Mouse (Mus musculus): ENCODE results near the gene Oxct2b.
"Not testable (repeated sequence)": the region's sequence is repeated elsewhere in the genome, so short reads cannot be mapped to it uniquely, and the experiment has no call there.

Gene Oxct2b

DNA sequence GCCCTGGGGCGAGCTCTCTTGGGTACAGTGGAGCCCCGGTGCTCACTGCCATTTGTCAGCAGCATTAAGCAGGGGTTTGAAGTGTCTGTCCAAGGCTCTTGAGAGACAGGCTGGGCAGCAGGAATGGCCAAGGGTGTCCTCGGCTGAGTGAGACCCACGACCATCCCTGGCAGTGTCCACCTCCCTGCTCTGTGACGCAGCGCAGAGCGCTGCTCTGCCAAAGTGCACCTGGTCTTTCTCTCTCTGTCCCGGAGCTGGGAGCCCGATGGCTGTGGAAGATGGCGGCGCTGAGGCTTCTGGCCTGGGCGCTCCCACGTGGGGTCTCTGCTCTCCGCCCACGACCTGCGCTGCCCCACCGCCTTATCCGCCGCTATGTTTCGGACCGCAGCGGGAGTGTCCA lies at the start of gene Oxct2b:
Gene Oxct2b, plus strand, starts transcription at position 256 of the 400 bp plus-strand sequence.
- no peak for DNase-seq (ENCODE audit: low read depth, low spot score)

DNA sequence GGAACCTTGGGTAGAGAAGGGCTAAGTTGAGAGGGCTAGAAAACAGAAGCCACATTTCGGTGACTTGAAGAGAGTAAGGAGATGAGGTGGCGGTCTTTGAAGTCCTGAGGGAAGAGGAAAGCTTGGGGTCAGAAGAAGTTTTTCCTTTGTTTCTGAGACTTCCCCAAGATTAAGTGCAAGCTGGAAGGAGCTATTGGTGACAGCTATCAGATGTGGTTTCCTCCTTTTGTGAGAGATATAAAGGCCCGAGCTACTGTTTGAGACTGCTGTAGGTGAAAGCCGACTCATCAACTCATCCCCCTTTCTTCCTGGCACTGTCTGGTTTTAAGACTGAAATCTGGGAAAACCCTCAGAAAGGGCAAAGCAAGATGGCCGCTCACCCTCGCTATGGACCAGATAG lies 47.4 kb upstream of the Oxct2b start:
- no peak for DNase-seq (ENCODE audit: low read depth, low spot score)

DNA sequence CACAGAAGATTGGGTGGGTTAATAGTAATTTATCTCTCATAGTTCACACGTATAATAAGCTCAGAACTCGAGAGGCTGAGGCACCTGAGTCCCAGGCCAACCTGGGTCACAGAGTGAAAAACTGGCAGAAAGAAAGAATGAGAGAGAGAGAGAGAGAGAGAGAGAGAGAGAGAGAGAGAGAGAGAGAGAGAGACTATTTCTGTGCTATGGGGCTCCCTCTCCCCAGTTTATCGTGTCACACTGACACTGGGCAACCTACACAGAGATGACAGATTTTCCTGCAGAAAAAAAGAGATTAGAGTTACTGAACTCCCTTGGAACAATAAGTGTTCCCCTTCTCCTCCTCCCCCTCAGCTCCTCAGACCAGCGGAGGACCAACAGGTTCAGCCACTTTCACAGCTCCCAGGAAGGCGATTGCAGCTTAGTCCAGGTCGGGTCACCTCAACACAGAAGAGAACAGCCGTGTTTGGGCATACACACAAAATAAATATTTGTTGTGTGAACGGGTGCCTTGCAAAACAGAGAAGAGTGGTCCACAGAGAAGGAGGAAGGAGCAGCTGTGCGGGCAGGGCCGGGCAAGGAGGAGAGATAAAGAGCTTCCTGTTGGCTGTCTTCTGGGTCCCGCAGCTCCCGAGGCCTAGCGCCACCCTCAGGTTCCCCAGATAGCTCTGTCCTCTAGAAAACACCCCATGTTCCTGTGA lies 44.6 kb upstream of the Oxct2b start:
- peak; percentile 31 for DNase-seq (ENCODE audit: low read depth, low spot score)

DNA sequence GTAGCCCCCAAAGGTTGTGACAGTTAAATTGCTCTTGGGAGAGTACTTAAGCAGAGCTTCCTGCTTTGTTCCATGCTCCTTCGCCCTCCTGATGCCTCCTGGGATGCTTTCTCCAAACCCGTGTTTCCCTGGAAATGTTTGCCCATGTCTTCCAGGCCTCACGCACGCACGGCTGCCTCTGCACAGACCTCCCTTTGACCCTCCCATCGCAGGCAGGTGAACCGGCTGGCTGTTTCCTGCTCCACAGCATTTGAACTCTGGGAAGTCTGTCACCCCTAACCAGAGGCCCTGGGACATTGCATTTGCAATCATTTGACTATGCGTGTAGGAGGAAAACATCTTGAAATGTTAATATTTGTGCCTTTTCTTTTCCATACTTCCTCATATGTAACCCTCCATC lies 39.1 kb upstream of the Oxct2b start:
- DNase-seq (ENCODE audit: low read depth, low spot score), result no peak

DNA sequence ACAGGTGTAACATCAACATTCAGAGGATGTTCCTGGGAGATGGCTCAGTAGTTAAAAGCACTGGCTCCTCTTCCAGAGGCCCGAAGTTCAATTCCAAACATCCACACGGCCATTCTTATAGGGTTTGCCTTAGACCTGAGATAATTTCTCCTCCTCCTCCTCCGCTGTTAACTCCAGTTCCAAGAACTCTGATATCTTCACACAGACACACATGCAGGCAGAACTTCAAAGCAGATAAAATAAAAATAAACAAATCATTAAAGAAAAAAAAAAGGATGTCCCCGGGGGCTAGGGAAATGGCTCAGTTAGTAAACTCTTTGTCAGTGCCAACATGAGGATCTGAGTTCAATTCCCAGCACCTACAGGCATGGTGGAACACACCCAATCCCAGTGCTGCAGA lies 37.8 kb upstream of the Oxct2b start:
- DNase-seq (ENCODE audit: low read depth, low spot score), result no peak

DNA sequence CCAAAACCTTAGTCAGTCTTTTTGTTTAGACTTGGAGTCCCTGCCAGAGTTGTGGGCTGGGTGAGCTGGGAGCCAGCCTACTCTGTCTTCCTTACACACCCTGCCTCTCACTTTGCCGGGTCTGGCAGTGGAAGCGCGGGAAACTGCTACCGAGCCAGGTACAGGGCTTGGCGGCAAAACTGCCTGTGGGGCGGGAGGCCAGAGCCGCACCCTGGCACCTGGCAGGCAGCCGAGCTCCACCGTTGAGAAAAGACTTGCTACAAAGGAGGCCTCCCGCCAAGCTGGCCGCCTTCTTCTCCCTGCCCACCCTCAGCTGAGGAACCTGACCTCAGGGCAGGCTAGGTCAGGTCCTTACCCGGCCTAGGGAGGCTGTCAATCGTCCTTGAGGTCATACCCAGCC lies 35.3 kb upstream of the Oxct2b start:
- DNase-seq (ENCODE audit: low read depth, low spot score), result no peak

DNA sequence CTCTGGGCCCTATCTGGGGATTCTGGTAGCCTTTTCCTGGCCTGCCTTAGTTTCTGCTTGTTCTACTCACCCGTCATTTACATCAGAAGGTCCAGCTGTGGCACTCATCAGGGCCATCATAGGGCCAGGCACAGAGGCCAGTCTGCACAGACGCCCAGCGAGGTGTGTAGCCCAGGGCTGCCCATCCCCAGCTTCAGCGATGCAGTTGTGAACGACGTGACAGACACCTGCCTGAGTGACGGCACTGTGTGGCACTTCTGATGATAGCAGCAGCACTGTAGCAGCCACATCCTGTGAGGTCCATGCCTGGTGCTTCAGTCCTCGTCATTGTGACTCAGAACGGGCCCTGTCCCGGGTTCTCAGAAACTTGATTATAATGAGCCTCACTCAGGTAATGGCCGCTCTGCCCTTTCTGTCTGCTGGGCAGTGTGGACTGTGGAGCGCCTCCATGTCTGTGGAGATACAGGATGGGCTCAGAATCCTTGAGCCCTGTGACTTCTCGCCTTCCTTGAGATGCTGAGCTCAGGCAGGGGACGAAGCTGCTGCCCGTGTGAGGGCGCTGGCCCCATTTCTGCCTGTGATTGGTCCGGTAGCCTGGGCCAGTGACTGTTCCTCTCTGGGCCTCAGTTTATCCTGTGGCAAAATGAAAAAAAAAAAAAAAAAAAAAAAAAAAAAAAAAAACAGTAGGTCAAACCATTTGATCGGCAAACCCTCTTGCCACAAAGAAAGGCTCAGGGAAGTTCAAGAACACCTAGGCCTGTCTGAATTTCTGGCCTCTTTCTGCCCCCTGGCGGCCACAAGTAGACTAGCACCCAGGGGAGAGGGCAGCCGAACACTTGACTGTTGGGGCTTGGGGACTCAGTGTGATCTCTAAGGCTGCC lies 33.5 kb upstream of the Oxct2b start:
- peak; percentile 73 for DNase-seq (ENCODE audit: low read depth, low spot score)

DNA sequence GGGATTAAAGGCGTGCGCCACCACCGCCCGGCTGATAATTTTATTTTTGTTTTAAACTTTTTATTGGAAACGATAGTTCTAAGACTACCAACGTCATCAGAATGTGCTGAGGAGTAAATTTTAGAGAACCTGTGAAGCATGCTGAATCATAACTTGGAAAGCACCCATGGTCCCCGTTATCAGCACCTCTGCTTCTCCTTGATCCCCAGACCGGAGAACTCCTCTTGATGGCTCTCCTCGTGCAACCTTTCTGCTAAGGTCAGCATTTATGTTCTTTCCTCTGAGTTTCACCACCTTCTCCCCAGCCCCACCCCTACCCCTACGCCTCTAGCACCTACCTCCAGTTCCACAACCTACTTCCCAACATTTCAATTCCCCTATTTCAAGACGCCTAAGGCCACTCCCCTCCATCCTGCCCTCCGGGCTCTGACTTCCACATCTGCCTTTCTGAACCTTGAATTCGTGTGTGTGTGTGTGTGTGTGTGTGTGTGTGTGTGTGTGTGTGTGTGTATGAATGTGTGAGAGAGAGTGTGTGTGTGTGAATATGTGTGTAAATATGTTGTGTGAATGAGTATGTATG lies 32.7 kb upstream of the Oxct2b start:
- DNase-seq (ENCODE audit: low read depth, low spot score), result no peak

DNA sequence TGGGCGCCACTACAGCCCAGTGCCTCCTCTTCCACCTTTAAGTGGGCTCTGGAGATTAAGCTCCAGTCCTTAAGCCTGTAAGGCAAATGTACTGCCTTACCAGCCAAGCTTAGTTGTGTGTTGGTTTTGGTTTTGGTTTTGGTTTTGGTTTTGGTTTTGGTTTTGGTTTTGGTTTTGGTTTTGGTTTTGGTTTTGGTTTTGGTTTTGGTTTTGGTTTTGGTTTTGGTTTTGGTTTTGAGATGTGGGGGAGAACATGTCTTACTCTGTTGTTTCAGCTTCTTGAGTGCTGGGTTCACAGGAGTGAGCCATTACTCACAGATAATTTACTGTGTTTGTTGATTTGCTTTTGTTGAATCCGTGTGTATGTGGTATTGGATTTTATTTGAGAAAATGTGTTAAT lies 30.8 kb upstream of the Oxct2b start:
- DNase-seq (ENCODE audit: low read depth, low spot score), result peak; percentile 35

DNA sequence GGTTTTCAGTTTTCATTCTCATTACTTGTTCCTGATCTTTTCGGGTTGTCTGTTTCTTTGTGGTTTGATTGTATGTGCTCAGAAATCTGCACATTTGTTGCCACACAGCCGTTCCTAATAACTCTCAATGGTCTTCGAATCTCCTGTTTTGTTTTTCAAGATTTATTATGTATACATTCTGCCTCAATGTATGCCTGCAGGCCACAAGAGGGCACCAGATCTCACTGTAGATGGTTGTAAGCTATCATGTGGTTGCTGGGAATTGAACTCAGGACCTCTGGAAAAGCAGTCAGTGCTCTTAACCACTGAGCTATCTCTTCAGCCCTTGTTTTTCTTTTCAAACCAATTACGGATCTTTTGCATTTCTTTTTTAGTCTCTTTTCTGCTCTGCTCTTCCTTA lies 29.7 kb upstream of the Oxct2b start:
- DNase-seq (ENCODE audit: low read depth, low spot score), result no peak

DNA sequence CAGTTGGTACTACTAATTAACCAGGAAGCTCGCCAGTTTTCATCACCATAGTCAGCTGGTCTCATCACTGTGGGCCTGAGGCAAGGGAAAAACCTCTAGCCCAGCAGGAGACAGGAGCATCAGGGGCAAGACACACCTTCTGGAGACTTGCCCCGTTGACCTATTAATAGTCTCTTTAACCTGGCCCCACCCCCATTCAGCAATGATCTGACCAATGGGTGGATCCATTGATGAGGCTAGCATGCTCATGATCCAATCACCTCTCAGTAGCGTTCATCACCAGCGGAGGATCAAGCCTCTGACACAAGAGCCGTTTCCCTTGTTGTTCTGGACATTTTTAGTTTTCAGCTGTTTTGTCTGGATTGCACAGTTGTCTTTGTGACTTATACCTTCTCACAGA lies 23.4 kb upstream of the Oxct2b start:
- no peak for DNase-seq (ENCODE audit: low read depth, low spot score)

DNA sequence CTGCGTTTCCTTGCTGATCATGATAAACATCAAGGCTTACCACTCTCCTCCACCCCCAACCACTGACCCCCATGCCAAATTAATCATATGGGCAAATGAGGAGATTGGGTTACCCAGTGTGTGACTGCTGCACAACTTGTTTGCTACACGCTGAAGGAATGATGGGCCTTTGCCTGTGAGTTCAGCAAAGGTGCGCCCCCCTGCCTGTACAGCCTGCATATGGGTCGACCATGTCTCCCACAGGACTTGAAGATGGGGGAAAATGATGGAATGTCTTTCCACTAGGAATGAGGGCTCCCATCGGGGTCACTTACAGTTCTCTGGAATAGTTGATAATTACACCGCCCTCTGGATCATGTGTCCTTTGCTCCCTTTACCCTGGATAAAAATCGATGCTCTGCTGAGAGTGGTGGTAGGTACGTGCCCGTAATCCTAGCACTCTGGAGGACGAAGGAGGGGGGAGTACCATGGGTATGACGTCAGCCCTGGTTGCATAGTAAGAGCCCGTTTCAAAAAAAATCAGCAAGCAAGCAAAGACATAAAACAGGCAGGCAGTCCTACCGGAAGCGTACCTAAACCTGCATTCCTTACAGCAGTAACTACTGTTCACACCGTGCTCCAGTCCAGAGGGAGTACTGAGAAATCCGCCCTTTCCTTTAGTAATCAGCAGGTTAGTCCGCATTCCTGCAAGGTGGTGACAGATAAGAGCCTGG lies 22.8 kb upstream of the Oxct2b start:
- no peak for DNase-seq (ENCODE audit: low read depth, low spot score)

DNA sequence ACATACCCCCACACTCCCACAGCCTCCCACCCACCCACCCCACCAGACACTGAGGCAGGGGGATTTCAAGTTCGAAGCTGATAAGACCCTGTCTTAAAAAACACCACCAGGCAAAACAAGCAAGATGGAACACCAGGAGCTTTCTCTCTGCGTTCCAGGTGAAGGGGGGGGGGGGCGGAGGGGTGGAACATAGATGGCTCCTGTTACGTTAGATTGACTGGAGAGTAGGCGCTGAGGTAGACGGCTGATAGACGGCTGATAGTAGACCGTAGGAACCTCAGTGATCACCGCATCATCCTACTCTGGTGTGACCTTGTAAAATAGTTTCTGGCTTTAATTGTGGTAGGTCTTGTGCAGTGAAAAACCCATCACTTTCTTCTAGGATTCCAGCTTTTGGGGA lies 22.2 kb upstream of the Oxct2b start:
- no peak for DNase-seq (ENCODE audit: low read depth, low spot score)

DNA sequence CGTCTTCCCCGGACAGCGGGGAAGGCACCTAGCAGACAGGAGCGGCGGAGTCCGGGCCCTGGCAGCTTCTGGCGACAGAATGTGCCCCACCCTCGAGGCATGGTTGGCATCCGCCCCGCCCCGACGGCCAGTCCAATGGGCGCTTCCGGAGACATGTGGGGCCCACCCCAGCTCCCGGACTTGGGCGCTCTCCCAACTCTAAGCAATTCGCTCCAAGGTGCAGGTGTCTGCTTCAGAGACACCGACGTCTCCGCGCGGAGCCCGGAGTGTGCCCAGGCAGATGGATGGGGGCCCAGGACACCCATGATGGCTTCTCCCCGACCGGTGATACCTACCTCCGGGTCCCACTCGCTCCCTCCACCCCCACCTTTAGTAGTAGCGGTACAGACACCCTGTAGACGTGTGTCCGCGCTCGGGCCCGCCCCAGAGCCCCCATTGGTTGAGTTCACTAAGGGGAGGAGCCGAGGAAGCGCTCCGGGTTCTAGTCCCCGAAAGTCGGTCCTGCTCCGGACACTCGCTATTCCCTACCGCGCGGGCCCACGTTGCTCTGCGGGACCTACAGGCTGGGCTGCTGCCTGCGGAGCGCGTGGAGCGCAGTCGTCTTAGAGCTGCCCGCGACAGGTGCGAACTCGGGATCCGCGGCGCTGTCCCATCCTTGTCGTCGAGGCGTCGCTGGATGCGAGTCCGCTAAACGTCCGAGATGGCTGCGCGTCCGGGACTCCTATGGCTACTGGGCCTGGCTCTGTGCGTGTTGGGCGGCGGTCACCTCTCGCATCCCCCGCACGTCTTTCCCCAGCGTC lies 11.2 kb upstream of the Oxct2b start, which contains the start of gene Bmp8b:
Gene Bmp8b, plus strand, starts transcription at position 515 of the 800 bp plus-strand sequence.
- no peak for DNase-seq (ENCODE audit: low read depth, low spot score)

DNA sequence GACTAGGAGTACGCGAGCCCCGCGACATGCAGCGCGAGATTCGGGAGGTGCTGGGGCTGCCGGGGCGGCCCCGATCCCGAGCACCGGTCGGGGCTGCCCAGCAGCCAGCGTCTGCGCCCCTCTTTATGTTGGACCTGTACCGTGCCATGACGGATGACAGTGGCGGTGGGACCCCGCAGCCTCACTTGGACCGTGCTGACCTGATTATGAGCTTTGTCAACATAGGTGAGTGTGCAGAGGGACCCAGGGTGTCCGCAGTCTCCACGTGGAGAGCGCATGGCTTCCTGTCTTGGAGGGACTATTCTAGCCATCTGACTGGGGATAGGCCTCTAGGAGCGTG lies 10.6 kb upstream of the Oxct2b start:
- DNase-seq (ENCODE audit: low read depth, low spot score), result no peak

DNA sequence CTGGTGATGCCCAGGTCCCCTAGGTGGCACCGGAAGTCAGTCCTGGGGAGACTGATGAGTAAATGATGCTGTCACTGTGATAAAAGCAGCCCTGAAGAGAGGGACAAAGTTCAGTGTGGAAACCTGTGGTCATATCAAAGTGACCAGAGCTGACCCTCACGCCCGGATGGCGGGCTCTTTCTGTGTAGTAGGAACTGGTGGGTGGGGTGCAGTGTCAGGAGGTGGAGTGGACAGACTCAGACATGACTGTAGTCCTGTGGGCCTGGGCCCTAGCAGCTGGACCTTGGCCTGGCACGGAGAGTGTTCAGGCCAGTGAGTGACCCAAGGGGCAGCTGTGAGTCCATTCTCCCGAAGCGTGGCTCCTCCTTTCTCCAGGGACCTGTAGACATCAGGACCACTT lies 10.1 kb upstream of the Oxct2b start:
- not testable (repeated sequence) for DNase-seq (ENCODE audit: low read depth, low spot score)

DNA sequence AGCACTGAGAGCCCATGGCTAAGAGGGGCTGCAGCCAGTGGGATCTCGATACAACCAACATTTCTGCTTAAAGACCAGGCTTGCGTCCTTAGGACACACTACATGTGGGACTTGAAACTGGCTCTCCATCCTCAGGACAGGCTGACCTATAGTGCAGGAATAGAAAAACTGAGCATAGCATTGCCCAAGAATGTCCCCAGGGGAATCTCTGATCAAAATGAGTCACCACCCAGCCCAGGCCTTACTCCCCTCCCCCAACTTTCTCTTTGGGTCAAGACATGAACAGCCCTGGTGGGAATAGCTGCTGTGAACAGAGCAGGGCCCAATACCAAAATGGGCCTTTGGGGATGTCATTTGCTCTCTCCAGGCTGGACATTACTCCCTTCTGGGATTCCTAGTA lies 9.2 kb upstream of the Oxct2b start:
- DNase-seq (ENCODE audit: low read depth, low spot score), result no peak

DNA sequence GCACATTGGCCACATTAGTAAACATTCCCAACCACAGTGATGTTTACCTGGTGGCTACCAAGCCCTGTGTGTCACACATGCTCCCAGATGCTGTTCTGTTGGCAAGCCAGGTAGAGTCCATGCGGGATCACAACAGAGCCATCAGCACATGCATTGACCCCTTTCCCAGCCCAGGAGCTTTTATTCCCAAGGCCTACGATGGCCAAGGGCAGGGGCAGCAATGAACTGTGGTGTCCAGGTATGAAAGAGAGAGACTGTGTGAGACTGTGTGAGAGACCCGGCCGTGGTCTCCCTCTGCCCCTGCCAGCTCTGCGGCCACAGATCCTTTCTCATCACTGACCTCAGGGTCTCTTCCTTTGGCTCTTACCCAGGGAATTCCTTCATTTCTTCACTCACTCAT lies 8.0 kb upstream of the Oxct2b start:
- DNase-seq (ENCODE audit: low read depth, low spot score), result no peak

DNA sequence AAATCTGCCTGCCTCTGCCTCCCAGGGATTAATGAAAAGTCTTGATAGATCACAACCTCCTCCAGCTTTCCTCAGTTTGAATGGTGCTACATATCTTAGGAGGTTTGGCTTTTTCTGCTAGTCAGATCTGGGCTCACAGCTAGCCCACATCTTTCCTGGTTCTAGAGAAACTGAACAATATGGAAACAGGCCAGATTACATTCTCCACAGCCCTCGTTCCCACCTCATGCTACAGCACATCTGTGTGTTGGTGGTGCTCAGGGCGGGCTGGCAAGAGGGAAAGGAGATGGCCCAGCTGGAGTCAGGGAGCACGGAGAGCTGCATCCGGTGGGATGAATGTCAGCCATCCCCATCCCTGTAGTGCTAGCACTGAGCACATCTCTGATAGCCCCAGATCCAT lies 5.3 kb upstream of the Oxct2b start:
- no peak for DNase-seq (ENCODE audit: low read depth, low spot score)

DNA sequence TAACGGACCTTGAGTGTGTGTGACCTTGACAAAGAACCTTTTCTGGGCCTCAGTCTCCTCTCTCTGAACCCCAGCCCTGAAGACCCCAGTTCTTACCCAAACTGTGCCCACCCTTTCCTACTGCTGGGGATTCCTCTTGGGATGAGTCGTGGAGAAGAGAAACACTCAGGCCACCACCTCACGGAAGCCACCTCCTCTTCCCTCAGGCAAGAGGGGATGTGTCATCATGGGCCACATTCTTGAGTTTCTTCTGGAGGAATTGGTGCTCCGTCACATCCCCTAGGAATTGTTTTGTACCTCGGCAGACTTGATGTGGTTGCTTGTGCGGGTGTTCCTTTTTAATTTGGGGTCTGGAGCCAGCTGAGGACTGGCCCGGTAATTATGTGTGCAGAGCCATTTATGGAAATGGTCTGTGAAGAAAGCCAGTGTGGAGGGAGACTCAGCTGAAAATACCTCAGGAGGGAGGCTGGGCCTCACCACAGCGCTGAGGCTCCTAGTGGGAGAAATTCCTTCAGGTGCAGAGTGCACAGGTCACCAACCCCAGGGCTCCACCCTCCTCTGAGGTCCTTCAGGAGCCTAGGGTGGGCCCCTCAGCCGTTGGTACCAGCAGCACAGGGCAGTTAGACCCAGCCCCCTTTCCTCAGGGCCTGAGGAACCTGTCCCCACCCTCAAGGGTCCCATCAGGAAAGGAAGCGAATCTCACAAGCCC lies 4.6 kb upstream of the Oxct2b start:
- not testable (repeated sequence) for DNase-seq (ENCODE audit: low read depth, low spot score)
